Mouse (Mus musculus): ENCODE measurements around the gene Napa.

The Napa gene

DNA sequence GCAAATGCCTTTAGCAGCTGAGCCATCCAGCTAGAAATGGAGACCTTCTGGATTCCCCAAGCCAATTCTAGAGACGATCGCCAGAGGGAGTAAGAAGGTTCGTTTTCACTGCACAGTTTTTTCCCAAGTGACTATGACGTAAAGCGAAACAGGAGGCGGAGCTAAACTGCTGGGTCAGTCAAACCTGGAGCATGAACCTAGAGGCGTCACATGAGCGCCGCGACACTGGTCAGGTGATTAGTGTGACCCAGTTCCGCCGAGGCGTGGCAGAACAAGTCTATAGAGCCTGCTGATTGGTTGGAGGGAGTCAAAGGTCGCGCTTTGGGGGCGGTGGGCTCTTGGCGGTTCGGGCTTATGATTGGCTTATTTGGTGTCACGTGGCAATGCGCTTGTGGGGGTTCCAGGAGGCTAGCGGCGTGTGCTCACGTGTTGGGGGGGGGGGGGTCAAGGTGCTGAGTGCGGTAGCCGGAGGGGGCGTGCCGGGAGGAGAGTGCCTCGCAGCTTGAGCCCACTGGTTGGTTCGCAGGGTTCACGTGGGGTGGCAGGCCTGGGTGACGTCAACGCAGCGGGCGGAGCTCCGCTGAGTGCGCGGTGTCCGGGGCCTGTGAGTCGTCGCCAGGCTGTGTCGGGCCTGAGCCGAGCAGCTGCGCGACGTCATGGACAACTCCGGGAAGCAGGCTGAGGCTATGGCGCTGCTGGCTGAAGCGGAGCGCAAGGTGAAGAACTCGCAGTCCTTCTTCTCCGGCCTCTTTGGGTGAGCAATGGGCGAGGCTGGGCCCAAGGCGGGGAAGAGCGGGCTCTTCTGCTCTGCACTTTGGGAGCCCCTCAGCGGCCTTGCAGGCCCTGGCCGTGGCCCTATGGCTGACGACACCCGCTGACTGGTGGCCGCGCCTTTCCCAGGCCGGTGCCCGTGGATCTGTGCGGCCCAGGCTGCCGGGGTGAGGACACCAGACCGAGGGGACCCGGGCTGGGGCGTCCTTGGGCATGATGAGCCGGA, at the start of gene Napa:
TSS of gene Napa (plus strand) at position 438 of the 997 bp plus-strand sequence.
- DNase-seq: peak; percentile 98

DNA sequence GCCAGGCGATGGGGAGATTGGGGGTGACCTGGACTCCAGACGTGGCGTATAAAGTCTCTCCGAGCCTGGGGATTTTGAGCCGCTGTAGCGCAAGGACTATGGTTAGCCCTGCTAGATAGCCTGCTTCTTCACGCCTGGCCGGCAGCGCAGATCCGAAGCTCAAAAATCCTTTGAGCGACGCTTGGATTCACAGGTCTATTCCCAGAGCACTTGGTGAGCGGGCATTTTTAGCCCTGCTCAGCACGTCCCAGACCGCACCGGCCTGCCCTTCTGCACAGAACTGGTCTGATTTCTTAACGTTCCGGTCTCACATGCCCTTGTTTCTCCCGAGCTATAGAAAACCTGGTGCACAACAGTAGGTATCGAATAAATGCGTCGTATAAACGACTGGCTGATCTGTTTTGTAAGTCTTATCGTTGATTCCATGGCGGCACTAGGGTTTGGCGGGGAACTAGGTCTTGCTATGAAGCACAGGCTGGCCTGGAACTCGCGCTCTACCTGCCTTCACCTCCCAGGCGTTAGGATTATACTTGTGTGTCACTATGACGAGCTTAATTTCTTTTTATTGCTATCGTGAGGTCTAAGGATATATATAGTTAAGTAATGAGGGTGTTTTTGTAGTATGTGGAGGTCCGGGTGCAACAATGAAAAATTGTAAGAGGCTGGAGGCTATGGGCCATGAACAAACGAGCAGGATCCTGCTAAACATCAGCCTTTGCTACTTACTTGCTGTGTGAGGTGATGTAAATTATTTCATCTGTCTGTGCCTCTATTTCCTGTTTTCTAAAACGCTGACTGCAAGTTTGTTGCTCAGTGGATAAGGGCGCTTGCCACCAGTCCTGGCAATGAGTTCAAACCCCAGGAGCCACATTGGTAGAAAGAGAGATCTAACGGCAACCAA, 49.3 kb upstream of the Napa start:
- DNase-seq: no peak

DNA sequence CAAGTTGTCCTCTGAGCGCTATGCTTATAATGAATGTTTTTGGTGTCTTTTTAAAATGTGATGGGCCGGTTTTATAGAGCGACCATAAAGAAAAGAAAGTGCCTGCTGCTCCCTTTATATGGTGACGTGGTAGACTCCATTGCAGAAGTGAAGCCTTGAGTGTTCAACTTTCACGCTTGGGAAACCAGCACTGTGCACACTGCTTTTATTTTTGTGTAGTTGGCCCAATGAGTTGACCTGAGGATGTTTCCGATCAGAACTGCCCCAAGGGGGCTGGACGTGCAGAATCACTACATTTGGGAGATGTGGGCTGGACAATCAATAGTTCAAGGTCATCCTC, 48.7 kb upstream of the Napa start:
- no peak for DNase-seq

DNA sequence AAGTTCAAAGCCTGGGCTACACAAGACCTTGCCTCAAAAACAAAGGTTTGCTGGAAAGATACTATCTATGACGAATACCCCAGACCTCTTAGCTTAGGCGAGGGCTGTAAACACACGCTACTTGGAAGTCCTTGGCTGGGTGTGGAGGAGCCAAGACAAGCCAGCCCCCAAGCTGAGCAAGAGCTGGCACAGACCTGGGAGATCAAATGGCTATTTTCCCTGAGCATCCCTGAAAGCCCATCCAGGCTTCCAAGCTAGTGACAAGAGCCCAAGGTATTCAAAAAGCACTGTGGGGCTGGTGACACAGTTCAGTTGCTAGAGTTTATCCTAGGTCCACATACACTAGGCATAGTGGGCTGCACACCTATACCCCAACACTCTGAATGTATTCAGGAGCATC, 47.7 kb upstream of the Napa start:
- no peak for DNase-seq

DNA sequence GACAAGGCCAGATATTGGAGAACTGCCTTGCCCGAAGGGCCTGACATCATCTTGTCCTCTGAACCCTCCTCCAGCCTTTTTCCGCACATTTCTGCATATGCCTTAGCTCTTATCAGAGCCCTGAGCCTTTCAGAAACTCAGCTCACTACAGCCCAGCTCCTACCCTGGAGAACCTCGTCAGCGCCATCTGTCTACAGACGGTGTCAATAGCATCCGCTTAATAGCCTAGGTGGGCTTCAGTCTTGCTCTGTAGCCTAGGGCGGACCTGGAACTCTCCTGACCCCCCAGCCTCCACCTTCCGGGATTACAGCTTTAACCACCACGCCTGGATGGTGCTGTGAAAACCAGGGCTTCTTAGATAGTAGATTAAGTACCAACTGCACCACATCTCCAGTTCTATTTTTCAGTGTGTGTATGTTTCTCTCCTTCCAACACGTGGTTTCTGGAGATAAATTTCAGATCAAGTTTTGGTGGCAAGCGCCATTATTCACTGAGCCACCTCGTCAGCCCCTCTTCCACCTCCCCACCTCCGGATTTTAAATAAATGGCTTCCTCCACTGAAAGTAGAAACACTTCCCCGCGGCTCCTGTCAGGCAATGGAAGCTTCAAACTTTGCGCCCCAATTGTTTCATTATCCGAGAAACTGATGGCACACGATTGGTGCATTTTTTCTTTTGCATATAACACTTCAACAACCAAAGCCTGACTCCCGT, 46.2 kb upstream of the Napa start:
- peak; percentile 75 to 80 for DNase-seq

DNA sequence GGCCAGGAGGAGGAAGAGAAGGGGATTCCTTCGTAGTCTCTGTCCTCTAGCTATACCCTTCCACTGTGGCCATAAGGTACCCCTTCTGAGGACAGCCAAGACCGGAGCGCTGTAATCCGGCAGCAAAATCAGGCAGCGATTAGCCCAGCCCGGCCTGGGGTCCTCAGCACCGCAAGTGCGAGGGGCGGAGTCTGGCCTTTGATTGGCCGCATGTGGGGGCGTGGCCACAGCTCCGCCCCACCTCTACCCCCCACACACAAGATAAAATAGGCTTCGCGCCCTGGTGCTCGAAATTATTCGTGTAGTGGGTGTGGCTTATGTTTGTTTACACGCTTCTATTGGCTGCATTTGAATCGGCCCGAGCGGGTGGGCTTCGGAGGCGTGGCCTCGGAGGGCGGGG, 45.6 kb upstream of the Napa start:
- peak; percentile 85 to 88 for DNase-seq

DNA sequence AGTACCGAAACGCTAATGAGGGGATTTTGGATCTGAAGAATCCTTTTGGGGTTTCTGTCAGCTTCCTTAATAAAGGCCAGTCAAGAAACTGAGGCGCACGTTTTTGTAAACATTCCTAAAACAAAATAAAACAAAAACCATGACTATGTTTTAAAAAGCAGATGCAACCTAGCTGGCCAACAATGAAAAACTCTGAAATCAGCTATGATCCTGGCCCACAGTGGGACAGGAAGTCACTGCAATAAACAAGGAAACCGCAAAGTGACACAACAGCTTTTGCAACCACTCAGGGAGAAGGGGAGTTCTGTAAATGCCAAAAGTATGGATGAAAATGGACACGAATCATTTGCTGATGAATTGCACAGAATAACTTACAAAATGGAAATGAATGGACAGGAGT, 45.2 kb upstream of the Napa start:
- DNase-seq: no peak

DNA sequence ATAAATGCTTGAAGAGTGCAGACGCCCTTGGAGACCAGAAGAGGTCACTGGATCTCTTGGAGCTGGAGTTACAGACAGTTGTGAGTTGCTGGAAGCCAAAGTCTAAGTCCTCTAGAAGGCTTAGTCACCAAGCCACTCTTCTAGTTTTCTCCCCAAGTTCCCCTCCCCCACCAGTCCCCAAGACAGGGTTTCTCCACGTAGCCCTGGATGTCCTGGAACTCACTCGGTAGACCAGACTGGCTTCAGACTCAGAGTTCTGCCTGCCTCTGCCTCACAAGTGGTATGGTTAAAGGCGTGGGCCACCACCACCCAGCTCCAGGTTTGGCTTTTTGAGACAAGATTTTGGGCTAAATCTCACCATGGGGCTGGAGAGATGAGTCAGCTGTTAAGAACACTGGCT, 43.3 kb upstream of the Napa start:
- no peak for DNase-seq

DNA sequence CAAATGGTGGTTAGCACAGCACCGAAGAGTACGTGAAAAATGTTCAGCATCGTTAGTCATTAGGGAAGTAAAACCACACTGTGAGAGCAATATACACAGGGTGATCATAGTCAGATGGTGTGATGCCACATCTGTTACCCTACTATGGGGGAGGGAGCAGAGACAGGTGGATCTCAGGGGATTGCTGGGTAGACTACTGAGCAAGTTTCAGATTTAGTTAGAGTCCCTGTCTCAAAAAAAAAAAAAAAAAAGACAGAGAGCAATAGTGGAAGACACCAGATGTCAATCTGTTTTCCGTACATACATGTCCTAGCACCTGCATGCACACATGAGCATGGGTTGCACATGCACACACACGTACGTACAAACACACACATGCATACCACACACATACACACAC, 42.6 kb upstream of the Napa start:
- no peak for DNase-seq

DNA sequence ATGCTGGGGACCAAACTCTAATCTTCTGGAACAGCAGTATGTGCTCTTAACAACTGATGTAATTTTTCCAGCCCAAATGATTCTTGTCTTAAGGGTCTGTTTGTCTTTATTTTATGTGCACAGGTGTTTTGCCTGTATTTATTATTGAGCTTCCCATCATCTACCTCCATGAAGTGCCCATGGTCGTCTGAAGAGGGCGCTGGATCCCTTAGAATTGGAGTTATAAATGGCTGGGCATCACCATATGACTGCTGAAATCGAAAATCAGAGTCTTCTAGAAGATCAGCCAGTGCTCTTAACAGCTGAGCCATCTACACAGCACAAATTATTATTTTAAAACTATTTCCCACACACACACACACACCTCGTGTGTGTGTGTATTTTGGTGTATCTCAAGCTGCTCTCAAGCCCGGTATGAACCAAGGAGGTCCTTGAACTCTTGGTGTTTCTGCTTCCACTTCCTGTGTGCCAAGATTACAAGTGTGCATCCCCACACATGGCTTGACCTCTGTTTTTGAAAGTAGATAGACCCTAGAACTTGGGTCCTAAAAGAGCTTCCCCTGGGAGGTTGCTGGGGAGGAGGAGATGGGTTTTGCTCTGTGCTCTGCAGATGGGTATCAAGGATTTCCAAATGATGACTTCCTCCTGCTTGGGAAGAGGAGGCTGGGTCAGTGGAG, 41.7 kb upstream of the Napa start:
- peak; percentile 75 to 82 for DNase-seq

DNA sequence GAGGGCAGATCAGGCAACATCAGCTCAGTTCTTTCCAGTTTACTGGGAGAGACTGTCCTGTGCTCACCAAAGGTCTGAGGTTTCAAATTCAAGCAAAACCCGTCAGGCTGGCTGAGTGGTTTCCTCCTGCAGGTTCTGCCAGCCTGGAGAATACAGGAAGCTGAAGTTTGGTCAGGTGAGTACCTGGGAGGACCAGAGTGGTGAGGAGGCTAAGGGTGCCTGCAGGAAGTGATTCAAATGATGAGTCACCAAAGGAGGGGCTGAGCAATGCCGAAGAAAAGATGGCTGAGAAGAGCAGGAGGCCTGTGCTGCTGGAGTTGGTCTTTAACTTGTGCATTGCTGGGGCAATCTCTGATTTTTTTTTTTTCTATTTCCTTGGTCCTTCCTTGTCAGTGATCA, 41.1 kb upstream of the Napa start:
- DNase-seq: no peak

DNA sequence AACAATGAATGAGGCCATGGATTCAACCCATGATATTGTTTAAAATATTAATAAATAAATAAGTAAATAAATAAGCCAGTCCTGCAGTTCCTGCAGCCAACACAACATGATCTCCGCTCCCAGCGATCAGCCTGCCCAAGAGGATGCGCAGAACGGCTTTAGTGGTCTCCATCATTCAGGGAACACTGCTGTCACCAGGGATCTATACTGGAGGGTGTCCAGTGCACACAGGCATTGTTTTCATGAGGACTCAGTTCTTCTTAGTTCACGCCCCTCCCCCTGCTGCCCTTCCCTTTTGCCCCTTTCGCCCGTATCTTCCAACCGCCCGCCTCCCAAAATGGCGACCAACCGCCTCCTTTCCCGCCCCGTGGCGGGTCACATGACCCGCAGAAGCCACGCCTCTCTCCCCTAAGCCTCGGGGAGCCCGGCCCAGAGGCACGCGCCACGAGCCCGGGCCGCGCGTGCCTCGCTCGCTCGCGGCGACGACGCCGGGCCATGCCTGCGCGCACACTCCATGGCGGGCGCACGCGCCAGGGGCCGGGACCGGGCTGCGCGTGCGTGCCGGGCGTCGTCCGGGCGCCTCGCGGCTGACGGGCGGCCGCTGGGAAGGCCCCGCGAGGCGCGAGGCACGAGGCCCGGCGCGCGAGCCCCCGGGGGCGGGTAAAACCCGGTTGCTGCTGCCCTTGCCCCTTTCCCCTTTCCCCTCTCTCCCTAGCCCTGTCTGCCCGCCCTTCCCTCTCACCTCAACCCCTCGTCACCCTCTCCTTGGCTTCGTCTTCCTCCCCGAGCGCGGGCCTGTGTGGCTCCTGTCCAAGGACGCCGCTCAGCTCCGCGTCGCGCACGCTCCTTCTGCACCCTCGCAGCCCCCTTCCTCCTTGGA, 36.8 kb upstream of the Napa start, which contains the start of gene Zfp541:
TSS of gene Zfp541 (plus strand) at position 596 of the 880 bp plus-strand sequence.
- DNase-seq: no peak

DNA sequence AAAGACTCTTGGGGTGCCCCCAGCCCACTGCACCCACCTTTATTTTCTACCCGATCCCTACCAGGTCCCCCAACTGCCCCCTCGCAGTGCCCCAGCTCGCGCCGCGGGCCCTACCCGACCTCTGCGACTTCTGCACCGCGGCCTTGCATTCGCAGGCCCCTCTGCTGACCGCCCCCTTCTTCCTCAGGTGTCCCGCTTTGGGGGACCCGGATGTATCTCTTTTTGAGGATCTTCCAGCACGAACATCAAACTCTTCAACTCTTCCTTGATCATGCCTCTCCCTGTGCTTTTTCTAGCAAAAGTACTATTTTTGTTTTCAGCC, 36.2 kb upstream of the Napa start:
- no peak for DNase-seq

DNA sequence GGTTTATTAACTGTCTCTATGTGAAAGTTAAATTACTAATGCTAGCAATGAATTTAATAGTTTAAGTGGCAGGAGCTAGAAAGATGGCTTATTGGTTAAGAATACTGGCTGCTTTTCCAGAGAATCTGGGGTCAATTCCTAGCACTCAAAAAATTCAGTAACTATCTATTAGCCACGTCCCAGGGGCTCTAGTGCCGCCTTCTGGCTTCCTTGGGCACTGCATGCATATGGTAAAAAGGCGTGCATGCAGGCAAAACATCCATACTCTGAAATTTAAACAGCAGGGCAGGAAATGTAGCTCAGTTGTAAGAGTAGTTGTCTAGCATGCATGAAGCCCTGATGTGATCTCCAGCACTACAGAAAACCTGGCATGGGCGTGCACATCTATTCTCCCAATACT, 34.8 kb upstream of the Napa start:
- no peak for DNase-seq

DNA sequence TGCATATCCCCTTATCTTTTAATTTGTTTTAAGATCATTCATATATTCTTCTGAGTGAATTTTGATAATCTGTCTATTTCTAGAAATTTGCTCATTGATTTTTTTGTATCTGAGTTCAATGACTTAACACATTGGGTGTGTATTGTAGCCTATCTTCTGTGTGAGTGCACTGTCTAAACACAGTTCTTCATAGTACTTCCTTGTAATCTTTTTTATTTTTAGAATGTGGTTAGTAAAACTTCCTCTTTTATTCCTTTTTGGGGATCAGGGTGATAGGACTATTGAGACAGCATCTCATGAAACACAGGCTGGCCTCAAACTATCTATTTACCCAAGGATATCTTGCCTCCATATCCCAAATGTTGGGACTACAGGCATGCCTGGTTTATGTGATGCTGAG, 27.4 kb upstream of the Napa start:
- DNase-seq: no peak

DNA sequence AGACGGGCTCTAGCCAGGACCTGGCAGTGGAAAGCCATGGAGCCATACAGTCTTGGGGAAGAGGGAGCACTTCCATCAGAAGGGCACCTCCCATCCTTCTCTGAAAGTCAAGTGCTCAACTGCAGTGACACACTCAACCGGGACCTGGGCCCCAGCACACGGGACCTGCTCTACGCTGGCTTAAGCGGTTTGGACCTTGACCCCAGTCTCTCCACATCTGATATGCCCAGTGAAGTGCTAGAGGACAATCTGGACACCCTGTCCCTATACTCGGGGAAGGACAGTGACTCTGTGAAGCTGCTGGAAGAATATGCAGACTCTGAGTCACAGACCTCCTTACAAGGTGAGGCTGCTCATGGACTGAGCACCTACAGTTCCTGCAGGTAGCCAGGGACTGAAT, 26.4 kb upstream of the Napa start:
- DNase-seq: no peak

DNA sequence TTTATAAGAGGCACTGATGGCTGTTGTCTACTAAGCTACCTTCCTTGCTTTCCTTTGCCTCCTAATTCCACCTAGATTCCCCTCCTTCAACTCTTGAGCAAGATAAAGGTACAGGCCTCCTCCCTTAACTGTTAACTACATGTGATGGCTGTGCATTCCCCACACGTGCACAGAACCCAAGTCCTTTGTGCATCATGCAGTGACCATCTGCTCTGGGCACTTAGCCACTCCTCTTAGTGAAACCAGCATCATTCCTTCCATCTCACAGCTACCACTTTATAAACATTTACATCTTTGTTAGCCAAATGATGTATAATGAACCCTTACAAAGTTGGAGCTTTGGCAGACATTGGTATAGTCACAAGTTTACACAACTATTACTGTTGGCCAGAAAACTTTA, 18.3 kb upstream of the Napa start:
- DNase-seq: no peak

DNA sequence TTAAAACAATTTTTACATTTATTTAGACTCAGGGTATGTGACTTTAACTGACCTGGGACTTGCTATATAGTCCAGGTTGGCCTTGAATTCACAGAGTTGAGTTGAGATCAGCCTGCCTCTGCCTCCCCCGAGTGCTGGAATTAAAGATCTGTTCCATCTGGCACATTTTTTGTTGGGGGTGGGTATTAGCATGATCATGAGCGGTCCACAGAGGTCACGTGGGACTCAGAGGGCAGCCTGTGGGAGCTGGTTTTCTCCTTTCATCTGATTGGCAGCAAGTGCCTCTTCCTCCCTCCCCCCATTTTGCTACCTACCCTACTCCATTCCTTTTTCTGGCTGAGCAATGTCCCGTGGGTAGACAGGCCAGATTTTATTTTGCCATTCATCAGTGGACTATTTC, 17.7 kb upstream of the Napa start:
- DNase-seq: no peak

DNA sequence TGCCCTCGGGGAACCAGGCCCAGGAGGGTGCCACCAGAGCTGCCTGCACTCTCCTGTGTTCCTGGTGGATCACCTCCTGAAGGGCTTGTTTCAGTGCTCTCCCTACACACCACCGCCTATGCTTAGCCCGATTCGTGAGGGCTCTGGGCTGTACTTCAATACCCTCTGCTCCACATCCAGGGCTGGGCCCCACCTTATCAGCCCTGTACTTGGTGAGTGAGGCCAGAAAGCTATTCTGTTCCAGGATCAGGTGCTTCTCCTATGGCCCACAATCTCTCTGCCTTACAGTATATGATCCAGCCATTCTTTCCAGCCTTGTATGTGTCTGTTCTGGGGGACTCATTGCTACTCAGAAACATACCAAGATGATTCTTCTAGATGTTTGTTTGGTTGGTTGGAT, 14.9 kb upstream of the Napa start:
- DNase-seq: no peak

DNA sequence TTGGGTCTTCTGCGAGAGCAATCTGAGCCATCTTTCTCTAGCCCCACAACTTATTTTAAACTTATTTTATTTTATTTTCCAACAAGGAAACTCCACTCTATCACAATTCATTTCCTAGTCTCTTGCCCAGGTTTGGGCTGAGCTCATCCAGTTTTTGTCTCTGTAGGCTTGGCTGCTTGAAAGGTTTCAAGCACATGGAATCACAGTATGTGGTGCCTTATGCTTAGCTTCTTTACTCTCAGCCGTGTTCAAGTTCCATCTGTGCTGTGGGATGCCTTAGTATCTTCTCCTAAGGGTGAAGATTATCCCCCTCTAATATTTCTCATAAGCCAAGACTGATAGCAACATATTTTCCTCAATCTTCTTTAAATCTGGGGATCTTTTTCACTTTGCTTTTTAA, 10.7 kb upstream of the Napa start:
- DNase-seq: no peak

DNA sequence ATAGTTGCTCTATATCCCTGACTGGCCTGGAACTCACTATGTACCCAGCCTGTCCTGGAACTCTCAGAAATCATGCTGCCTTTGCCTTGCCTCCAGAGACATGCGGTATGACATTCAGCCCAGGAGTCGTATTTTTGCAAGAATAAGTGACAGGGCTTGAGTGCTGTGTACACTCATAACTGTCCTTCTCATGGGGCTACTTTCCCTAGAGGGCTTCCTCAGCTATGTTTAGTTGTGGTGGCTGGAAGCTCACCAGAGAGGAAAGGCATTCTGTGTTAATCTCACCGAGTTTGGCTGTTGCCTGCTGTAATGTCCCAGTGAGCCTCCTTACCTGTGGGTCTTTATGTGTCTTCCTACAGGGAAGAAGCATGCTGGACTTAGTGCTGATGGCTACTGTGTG, 3.7 kb upstream of the Napa start:
- no peak for DNase-seq

DNA sequence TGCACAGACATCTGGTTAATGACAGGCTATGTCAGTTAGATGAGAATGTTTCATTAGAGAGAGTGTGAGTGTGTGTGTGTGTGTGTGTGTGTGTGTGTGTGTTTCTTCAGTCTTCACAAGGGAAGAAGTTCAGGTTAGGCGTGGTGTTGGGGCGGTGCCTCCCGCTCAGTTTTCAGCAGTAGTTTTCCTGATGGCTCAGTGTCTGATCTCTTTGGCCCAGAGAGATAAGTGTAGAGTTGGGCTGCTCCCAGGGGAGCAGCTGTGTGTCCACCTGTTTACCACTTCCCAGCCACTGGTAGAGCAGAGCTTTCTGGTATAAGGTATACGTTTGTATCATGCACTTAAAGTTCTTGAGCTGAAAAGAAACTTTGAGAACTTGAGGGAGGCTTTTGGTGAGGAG, 1.6 kb downstream of the Napa start:
- DNase-seq: peak in 1 of 2 experiments; percentile 2

All from cerebellum, postnatal 36 days (tissue).